Mouse (Mus musculus) hindbrain, embryonic 14.5 days (tissue): ENCODE data around the gene Zg16. TPM values are rescaled to one million over a fixed set of nuclear protein-coding genes. Genes with fewer than 3 reads are reported as not detected.
A peak's percentile ranks its signal among the peaks of the same experiment; 100 is the strongest.

ENCODE experiments used
- ATAC-seq: fragments of 200-750 bp; cut with Nextera tagmentation; 2 replicates; pipeline ENCODE4 v1.8.0; 2017; ENCODE audit warnings: moderate number of reproducible peaks, mild to moderate bottlenecking, moderate TSS enrichment, moderate library complexity; ENCODE audit not compliant: low FRiP score
- DNase-seq: peaks from one replicate; pipeline ENCODE4 v3.0.0-alpha.2; 2015; ENCODE audit warnings: low spot score
- H3K27ac ChIP-seq: fragments of 300-500 bp; sonication (generic); 2 replicates; pipeline ENCODE4 v1.5.1; 2014; ENCODE audit warnings: mild to moderate bottlenecking, moderate library complexity
- H3K27me3 ChIP-seq: fragments of 300-500 bp; sonication (generic); 2 replicates; pipeline ENCODE4 v1.6.1; 2014; ENCODE audit warnings: mild to moderate bottlenecking, low read length, mixed read lengths; ENCODE audit not compliant: control insufficient read depth, insufficient read depth
- H3K36me3 ChIP-seq: fragments of 300-500 bp; sonication (generic); replicated peaks from 2 replicates; pipeline ENCODE4 v1.6.1; 2014; ENCODE audit not compliant: control insufficient read depth, insufficient read depth
- H3K4me1 ChIP-seq: fragments of 300-500 bp; sonication (generic); replicated peaks from 2 replicates; pipeline ENCODE4 v1.6.1; 2014; ENCODE audit warnings: antibody characterized with exemption, low read length, mixed read lengths; ENCODE audit not compliant: control insufficient read depth, insufficient read depth
- H3K4me2 ChIP-seq: fragments of 300-500 bp; sonication (generic); replicated peaks from 2 replicates; pipeline ENCODE4 v1.6.1; 2014; ENCODE audit warnings: mild to moderate bottlenecking, moderate library complexity
- H3K4me3 ChIP-seq: fragments of 300-500 bp; sonication (generic); replicated peaks from 2 replicates; pipeline ENCODE4 v1.5.1; 2014; ENCODE audit warnings: mild to moderate bottlenecking, low read length
- H3K9ac ChIP-seq: fragments of 300-500 bp; sonication (generic); 2 replicates; pipeline ENCODE4 v1.6.1; 2014
- H3K9me3 ChIP-seq: fragments of 300-500 bp; sonication (generic); 2 replicates; pipeline ENCODE4 v1.6.1; 2016; ENCODE audit warnings: low read length; ENCODE audit not compliant: control insufficient read depth
- WGBS: fragments of 180-500 bp; shearing (Covaris S2); extraction: QIAGEN DNeasy Blood & Tissue Kit; methylation state at CpG from one replicate; pipeline ENCODE4 v1.1.7; 2014; 5-methylcytosine and 5-hydroxymethylcytosine counted together
- polyA plus RNA-seq: library from polyadenylated mRNA; unstranded; fragments of >200 nt; fragmentation: Nextera tagmentation; extraction: Ambion mirVana; gene quantifications from 2 replicates; pipeline ENCODE4 v1.2.1, GENCODE M21; 2014

Gene Zg16
- polyA plus RNA-seq, 1 experiment from 2014 or later: not detected

- peak overlapping the region; percentile 21 for H3K4me3 ChIP-seq
- 14% methylated on average over 17 of the region's 17 CpGs for WGBS
These were observed 17.6 kb upstream of the Zg16 start for GRCm38 (mm10) chr7:127104560-127105332.

GRCm38 (mm10) chr7:127103960-127104359 lies 16.8 kb upstream of the Zg16 start:
- DNase-seq: no peak
- Histone ChIP-seq H3K9me3 (no peaks in the 10 kb centered on the region), H3K4me2 (no peak overlapping the region), H3K4me3 (no peak overlapping the region), H3K27me3 (no peaks in the 10 kb centered on the region), H3K27ac (peak overlapping the region; percentile 72; the same call in 1 of the 2 replicates), H3K9ac (no peak overlapping the region), H3K4me1 (peaks cover 4% of the 10 kb centered on the region; the same call in 1 of the 2 replicates), H3K36me3 (no peaks in the 10 kb centered on the region)
- WGBS: 72% methylated on average over 6 of the region's 6 CpGs
- ATAC-seq: no peak

More at GRCm38 (mm10) chr7:127104560-127105332, 17.6 kb upstream of the Zg16 start:
- no peaks in the 10 kb centered on the region for H3K9me3 ChIP-seq
- peak overlapping the region; percentile 45 for H3K9ac ChIP-seq
- peak overlapping the region; percentile 72 for H3K27ac ChIP-seq
- no peaks in the 10 kb centered on the region for H3K27me3 ChIP-seq
- peak; percentile 76 for ATAC-seq
- peak overlapping the region; percentile 49 for H3K4me2 ChIP-seq
- peaks cover 4% of the 10 kb centered on the region; the same call in 1 of the 2 replicates for H3K4me1 ChIP-seq
- no peaks in the 10 kb centered on the region for H3K36me3 ChIP-seq
- DNase-seq: peak; percentile 94

- H3K27me3 ChIP-seq: no peaks in the 10 kb centered on the region
These were observed 15.0 kb upstream of the Zg16 start for GRCm38 (mm10) chr7:127102148-127102547.

GRCm38 (mm10) chr7:127101451-127102016 lies 14.4 kb upstream of the Zg16 start:
- no peak overlapping the region for H3K4me2 ChIP-seq
- DNase-seq (no peak), ATAC-seq (no peak)
- 55% methylated on average over 2 of the region's 2 CpGs for WGBS
- H3K27ac ChIP-seq: no peak overlapping the region
- H3K36me3 ChIP-seq: no peaks in the 10 kb centered on the region
- no peak overlapping the region for H3K9ac ChIP-seq
- H3K27me3 ChIP-seq: no peaks in the 10 kb centered on the region
- H3K9me3 ChIP-seq: no peaks in the 10 kb centered on the region
- peaks cover 4% of the 10 kb centered on the region; the same call in 1 of the 2 replicates for H3K4me1 ChIP-seq
- no peak overlapping the region for H3K4me3 ChIP-seq

More at GRCm38 (mm10) chr7:127102148-127102547, 15.0 kb upstream of the Zg16 start:
- Histone ChIP-seq H3K27ac (no peak overlapping the region), H3K9ac (no peak overlapping the region), H3K4me1 (peaks cover 4% of the 10 kb centered on the region; the same call in 1 of the 2 replicates), H3K4me2 (no peak overlapping the region), H3K9me3 (no peaks in the 10 kb centered on the region), H3K36me3 (no peaks in the 10 kb centered on the region), H3K4me3 (no peak overlapping the region)
- whole genome bisulfite sequencing: 80% methylated on average over 6 of the region's 6 CpGs
- DNase-seq (no peak), ATAC-seq (no peak)

- DNase-seq (no peak), ATAC-seq (no peak)
- Histone ChIP-seq H3K27me3 (no peaks in the 10 kb centered on the region), H3K4me1 (no peaks in the 10 kb centered on the region), H3K4me2 (no peak overlapping the region), H3K9ac (no peak overlapping the region), H3K4me3 (no peak overlapping the region), H3K27ac (no peak overlapping the region), H3K36me3 (no peaks in the 10 kb centered on the region), H3K9me3 (no peaks in the 10 kb centered on the region)
- WGBS: 90% methylated on average over 4 of the region's 4 CpGs
These were observed 12.4 kb upstream of the Zg16 start for GRCm38 (mm10) chr7:127099528-127099927.

- no peak overlapping the region for H3K9ac ChIP-seq
- no peak overlapping the region for H3K4me3 ChIP-seq
- H3K27me3 ChIP-seq: no peaks in the 10 kb centered on the region
- 92% methylated on average over 4 of the region's 4 CpGs for WGBS
- no peaks in the 10 kb centered on the region for H3K36me3 ChIP-seq
- no peak overlapping the region for H3K27ac ChIP-seq
- H3K4me1 ChIP-seq: no peaks in the 10 kb centered on the region
- no peak overlapping the region for H3K4me2 ChIP-seq
- no peaks in the 10 kb centered on the region for H3K9me3 ChIP-seq
- no peak for ATAC-seq
- no peak for DNase-seq
These were observed 11.8 kb upstream of the Zg16 start for GRCm38 (mm10) chr7:127098950-127099349.

- Histone ChIP-seq H3K9me3 (no peaks in the 10 kb centered on the region), H3K27ac (no peak overlapping the region), H3K4me3 (no peak overlapping the region), H3K36me3 (no peaks in the 10 kb centered on the region), H3K27me3 (no peaks in the 10 kb centered on the region), H3K4me2 (no peak overlapping the region), H3K4me1 (no peaks in the 10 kb centered on the region), H3K9ac (no peak overlapping the region)
- no peak for DNase-seq
- no peak for ATAC-seq
- WGBS: 89% methylated on average over 5 of the region's 5 CpGs
These were observed 11.4 kb upstream of the Zg16 start for GRCm38 (mm10) chr7:127098521-127098920.

GRCm38 (mm10) chr7:127096456-127096855 lies 9.3 kb upstream of the Zg16 start:
- no peaks in the 10 kb centered on the region for H3K4me1 ChIP-seq
- no peaks in the 10 kb centered on the region for H3K36me3 ChIP-seq
- 79% methylated on average over 7 of the region's 7 CpGs for WGBS
- ATAC-seq (no peak), DNase-seq (no peak)
- no peak overlapping the region for H3K4me3 ChIP-seq
- H3K9ac ChIP-seq: no peak overlapping the region
- H3K4me2 ChIP-seq: no peak overlapping the region
- H3K9me3 ChIP-seq: no peaks in the 10 kb centered on the region
- H3K27me3 ChIP-seq: no peaks in the 10 kb centered on the region
- H3K27ac ChIP-seq: no peak overlapping the region

GRCm38 (mm10) chr7:127093914-127094313 lies 6.8 kb upstream of the Zg16 start:
- Histone ChIP-seq H3K27ac (no peak overlapping the region), H3K4me1 (no peaks in the 10 kb centered on the region), H3K36me3 (no peaks in the 10 kb centered on the region), H3K9me3 (no peaks in the 10 kb centered on the region), H3K27me3 (no peaks in the 10 kb centered on the region), H3K4me3 (no peak overlapping the region), H3K4me2 (no peak overlapping the region), H3K9ac (no peak overlapping the region)
- ATAC-seq: no peak
- DNase-seq: no peak
- 81% methylated on average over 3 of the region's 3 CpGs for WGBS
